Mouse (Mus musculus): Measurements from ENCODE around the gene Snca.
"Not testable (repeated sequence)": the region's sequence is repeated elsewhere in the genome, so short reads cannot be mapped to it uniquely, and the experiment has no call there.

Snca gene

GRCm38 (mm10) chr6:60709997-60710471 lies 119.6 kb downstream of the Snca start:
- no peak for DNase-seq

GRCm38 (mm10) chr6:60698072-60698471 lies 131.6 kb downstream of the Snca start:
- DNase-seq = no peak

GRCm38 (mm10) chr6:60687048-60687447 lies 142.6 kb downstream of the Snca start:
- DNase-seq = not testable (repeated sequence)

DNA sequence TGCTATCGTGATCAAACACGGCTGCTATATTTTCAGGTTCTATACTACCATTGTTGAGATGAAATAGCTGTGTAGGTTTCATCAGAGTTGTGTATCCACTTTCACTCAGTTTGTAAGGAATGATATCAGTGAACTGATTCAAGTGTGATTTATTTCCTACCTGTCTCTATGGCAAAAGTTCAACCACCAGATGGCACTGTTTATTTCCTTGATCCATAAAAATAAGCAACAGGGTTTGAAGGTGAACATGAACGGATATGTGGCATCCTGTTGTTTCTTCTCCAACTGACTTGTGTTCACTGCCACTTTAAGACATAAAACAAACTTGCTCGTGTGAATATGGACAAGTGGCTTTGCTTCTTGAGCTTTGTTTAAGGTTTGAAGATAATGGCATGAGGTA lies 147.4 kb downstream of the Snca start:
- peak; percentile 8 for DNase-seq
